Mouse (Mus musculus) ovary, adult 10 weeks (tissue): Measurements from ENCODE around the gene Rps6ka2. TPM values are rescaled to one million over a fixed set of nuclear protein-coding genes. Genes with fewer than 3 reads are reported as not detected.

Experiments used
- polyA plus RNA-seq: library from polyadenylated mRNA; stranded (reverse); fragments of 350-450 nt; fragmentation: Illumina TruSeq; extraction: RNeasy Lipid Tissue Mini Kit (QIAGEN cat#74804); gene quantifications from one replicate; pipeline ENCODE4 v1.2.3, GENCODE M21; 2014

Rps6ka2 gene
- polyA plus RNA-seq: 6.8 TPM

DNA sequence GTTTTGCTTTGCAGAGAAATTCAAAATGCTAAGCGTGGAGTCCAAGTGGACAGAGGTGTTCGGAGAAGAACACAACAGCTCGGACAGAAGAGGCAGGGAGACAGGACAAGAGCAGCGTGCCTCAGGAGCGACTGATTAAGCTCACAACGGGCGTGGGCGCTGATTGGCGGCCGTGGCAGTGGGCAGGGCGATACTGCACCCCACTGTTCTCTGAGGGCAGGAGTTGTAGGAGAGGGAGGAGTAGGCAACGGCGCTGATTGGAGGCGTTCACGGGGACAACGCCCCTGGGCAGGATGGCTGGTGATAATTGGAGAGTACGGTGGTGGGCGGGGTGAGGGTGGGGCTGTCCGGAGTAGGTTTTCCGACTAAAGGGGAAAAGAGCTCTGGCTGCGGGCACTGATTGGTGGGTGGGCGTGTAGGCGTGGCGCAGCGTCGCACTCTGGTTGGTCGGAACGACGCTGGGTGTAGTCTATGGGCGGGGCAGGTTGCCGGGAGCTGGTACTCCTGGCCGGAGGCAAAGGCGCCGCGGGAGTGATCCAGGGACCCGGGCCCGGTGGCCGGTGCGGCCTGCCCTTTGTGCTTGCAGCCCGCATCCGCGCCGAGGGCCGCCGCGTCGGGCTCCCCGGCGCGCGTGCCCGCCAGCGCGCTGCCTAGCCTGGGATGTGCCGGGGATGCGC is at the start of gene Rps6ka2:
Gene Rps6ka2 (plus strand): TSS at position 489 of the 677 bp plus-strand sequence.

GRCm38 (mm10) chr17:7324346-7324745 is 154.4 kb downstream of the Rps6ka2 start, which contains the start of gene Tcp10a:
TSS of gene Tcp10a (plus strand) at chr17:7324646.

DNA sequence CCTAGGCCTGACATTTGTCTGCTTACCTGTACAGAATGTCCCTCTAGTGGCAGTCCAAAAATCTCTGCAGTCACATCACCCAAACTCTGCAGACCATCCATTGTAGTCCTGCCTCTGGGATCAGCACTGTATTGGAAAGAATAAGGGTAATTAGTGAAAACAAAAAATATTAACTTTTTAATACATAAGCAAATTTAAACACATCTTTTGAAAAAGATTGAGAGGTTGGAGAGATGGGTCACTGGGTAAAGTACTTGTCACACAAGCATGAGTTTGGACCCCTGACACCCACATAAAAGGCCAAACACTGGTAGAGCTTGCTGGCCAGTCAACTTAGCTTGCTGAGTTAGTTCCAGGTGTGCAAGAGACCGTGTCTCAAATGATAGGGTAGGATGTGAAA is 182.7 kb downstream of the Rps6ka2 start, which contains the start of gene Ttll2:
Gene Ttll2 (minus strand): TSS at position 101 of the 400 bp plus-strand sequence.

Other genes with a start within 250 kb of the Rps6ka2 start
- gene Rsph3b, start 221.4 kb upstream of the Rps6ka2 start, polyA plus RNA-seq: 48.9 TPM
- 9.1 TPM for gene Tagap1, start 209.0 kb upstream of the Rps6ka2 start, polyA plus RNA-seq
- gene Rnaset2b, start 199.5 kb upstream of the Rps6ka2 start, polyA plus RNA-seq: 378 TPM
- not detected for gene Gm49721, start 191.2 kb upstream of the Rps6ka2 start, polyA plus RNA-seq
- not detected for gene Gm1604a, start 144.5 kb upstream of the Rps6ka2 start, polyA plus RNA-seq
- gene Tcp10a, start 154.5 kb downstream of the Rps6ka2 start, polyA plus RNA-seq: 0.20 TPM
- gene Ttll2, start 182.6 kb downstream of the Rps6ka2 start, polyA plus RNA-seq: not detected
- gene Gm49630, start 201.9 kb downstream of the Rps6ka2 start, polyA plus RNA-seq: not detected
- not detected for gene Unc93a2, start 215.3 kb downstream of the Rps6ka2 start, polyA plus RNA-seq